Mouse (Mus musculus): ENCODE measurements around the gene Ly6g6f. TPM values are rescaled to one million over a fixed set of nuclear protein-coding genes. Genes with fewer than 3 reads are reported as not detected.

The Ly6g6f gene
- polyA plus RNA-seq, 1 experiment from 2014 or later = 0.96 TPM

GRCm38 (mm10) chr17:35060737-35061297, 24.6 kb downstream of the Ly6g6f start:
- peak overlapping the region; percentile 83 for H3K9ac ChIP-seq
- H3K9me3 ChIP-seq (ENCODE audit: low read depth, low read length) = no peaks in the 10 kb centered on the region
- ATAC-seq (ENCODE audit: insufficient read depth) (no peak), DNase-seq (no peak)
- H3K27me3 ChIP-seq (ENCODE audit: insufficient read depth, low read length) = 0 out of 2 replicates have a peak, but pooled peaks cover 5% of the 10 kb centered on the region
- H3K27ac ChIP-seq (ENCODE audit: low read depth) = no peak overlapping the region
- WGBS = 60% methylated on average over 22 of the region's 22 CpGs
- TF ChIP-seq CTCF (IDR thresholded peaks at IDR 0.05; ENCODE audit: low read depth) = no peak
- peaks cover 10% of the 10 kb centered on the region for H3K4me1 ChIP-seq (ENCODE audit: insufficient read depth)
- peaks cover 58% of the 10 kb centered on the region for H3K36me3 ChIP-seq (ENCODE audit: insufficient read depth)
- peak overlapping the region; percentile 97 for H3K4me2 ChIP-seq
- H3K4me3 ChIP-seq (ENCODE audit: low read depth, low read length) = peak overlapping the region; percentile 84

DNA sequence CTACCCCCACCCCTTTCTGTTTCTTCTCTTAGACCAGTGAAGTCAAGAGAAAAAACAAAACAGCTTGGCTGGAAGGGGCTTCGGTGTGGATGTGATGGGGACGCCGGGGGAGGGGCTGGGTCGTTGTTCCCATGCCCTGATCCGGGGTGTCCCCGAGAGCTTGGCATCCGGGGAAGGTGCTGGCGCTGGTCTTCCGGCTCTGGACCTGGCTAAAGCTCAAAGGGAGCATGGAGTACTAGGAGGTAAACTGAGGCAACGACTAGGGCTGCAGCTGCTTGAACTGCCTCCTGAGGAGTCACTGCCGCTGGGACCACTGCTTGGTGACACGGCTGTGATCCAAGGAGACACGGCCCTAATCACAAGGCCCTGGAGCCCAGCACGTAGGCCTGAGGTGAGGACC, 25.3 kb downstream of the Ly6g6f start:
- peaks cover 65% of the 10 kb centered on the region for H3K36me3 ChIP-seq (ENCODE audit: insufficient read depth)
- no peaks in the 10 kb centered on the region for H3K9me3 ChIP-seq (ENCODE audit: low read depth, low read length)
- 24% methylated on average over 14 of the region's 14 CpGs for WGBS
- TF ChIP-seq CTCF (IDR thresholded peaks at IDR 0.05; ENCODE audit: low read depth) = no peak
- H3K27me3 ChIP-seq (ENCODE audit: insufficient read depth, low read length) = no peaks in the 10 kb centered on the region
- peak overlapping the region; percentile 83 for H3K9ac ChIP-seq
- peak overlapping the region; percentile 93 for H3K27ac ChIP-seq (ENCODE audit: low read depth)
- ATAC-seq (ENCODE audit: insufficient read depth) (no peak), DNase-seq (no peak)
- peak overlapping the region; percentile 97 for H3K4me2 ChIP-seq
- peaks cover 10% of the 10 kb centered on the region for H3K4me1 ChIP-seq (ENCODE audit: insufficient read depth)
- H3K4me3 ChIP-seq (ENCODE audit: low read depth, low read length) = peak overlapping the region; percentile 84

DNA sequence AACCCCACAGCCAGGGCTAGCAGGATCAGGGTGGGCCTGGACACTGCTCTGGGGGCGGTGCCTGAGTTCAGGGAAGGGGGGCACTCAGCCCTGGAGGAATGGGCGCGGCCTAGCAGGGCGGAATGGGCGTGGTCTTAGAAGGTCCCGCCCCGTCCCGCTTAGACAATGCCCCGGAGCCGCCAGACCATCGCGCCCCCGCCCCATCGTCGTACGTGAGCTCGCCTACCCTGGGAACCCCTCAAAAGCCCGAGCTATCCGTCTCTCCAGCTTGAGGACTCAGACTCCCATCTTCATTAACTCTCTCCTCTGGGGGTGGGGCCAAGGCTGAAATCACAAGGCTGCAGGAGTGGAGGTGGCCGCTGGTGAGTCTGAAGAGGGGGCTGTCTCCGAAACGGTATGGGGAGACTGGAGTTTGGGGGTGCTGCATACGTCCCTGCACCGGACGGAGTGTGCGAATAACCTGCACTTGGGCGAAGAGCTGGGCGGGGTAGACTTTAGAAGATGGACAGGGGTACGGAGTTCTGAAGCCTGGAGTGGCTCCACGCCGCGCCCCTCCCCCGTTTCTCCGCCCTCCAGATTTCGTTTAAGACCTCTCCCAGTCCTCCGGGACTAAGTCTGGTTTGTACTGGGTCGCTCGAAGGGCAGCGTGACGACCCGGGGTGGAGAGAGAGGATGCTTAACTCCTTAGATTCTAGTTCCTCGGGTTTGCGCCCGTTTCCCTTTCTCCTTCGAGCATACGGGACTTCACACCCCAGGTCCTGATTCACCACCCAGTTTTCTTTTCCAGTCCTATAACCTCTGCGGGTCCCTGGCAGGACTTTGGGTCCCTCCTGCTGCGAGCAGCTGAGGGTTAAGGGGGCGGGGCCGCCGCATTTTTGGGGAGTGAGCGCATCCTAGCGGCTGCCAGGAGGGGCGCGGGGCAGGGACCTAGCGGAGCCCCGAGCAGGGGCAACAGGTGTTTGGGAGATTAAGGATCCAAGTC, 26.2 kb downstream of the Ly6g6f start, which contains the start of gene Ddah2:
Gene Ddah2 (plus strand): TSS at position 125 of the 982 bp plus-strand sequence.
- H3K4me1 ChIP-seq (ENCODE audit: insufficient read depth) = peaks cover 10% of the 10 kb centered on the region
- peak within 1 kb of the TSS; percentile 93 for H3K27ac ChIP-seq (ENCODE audit: low read depth)
- H3K36me3 ChIP-seq (ENCODE audit: insufficient read depth) = peaks cover 74% of the 10 kb centered on the region
- H3K4me2 ChIP-seq = peak within 1 kb of the TSS; percentile 97
- peak within 1 kb of the TSS; percentile 83 for H3K9ac ChIP-seq
- ATAC-seq (ENCODE audit: insufficient read depth) = peak; percentile 92
- TF ChIP-seq CTCF (IDR thresholded peaks at IDR 0.05; ENCODE audit: low read depth) = peak; percentile 75
- under 1% methylated on average over 57 of the region's 57 CpGs for WGBS
- peak; percentile 99 for DNase-seq
- peak within 1 kb of the TSS; percentile 84 for H3K4me3 ChIP-seq (ENCODE audit: low read depth, low read length)
- no peaks in the 10 kb centered on the region for H3K9me3 ChIP-seq (ENCODE audit: low read depth, low read length)
- no peaks in the 10 kb centered on the region for H3K27me3 ChIP-seq (ENCODE audit: insufficient read depth, low read length)

DNA sequence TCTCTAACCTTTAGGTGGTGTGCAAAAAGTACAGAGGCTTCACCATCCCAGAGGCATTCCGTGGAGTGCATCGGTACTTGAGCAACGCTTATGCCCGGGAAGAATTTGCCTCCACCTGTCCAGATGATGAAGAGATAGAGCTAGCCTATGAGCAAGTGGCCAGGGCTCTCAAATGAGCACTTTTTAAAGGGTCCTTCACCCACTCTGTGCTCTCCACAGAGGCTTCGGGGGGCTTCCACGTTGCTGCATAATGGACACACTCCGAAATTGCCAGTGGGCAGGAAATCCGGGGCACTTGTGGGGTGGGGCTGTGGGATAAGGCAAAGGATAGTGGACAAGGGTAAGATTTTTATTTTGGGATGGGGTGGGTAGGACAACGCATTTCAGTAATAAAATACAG, 27.1 kb downstream of the Ly6g6f start:
- Histone ChIP-seq H3K36me3 (ENCODE audit: insufficient read depth) (peaks cover 83% of the 10 kb centered on the region), H3K27me3 (ENCODE audit: insufficient read depth, low read length) (no peaks in the 10 kb centered on the region), H3K9ac (0 out of 2 replicates have a peak overlapping the region, but pooled peaks have one; percentile 83), H3K4me3 (ENCODE audit: low read depth, low read length) (peak overlapping the region; percentile 84), H3K4me1 (ENCODE audit: insufficient read depth) (peaks cover 10% of the 10 kb centered on the region), H3K27ac (ENCODE audit: low read depth) (peak overlapping the region; percentile 93; the same call in 1 of the 2 replicates), H3K9me3 (ENCODE audit: low read depth, low read length) (no peaks in the 10 kb centered on the region), H3K4me2 (peak overlapping the region; percentile 97)
- 49% methylated on average over 9 of the region's 9 CpGs for WGBS
- no peak for TF ChIP-seq CTCF (IDR thresholded peaks at IDR 0.05; ENCODE audit: low read depth)
- ATAC-seq (ENCODE audit: insufficient read depth) (peak; percentile 0; the same call in 1 of the 2 replicates), DNase-seq (no peak)

- no peak overlapping the region for H3K4me2 ChIP-seq
- TF ChIP-seq CTCF (IDR thresholded peaks at IDR 0.05; ENCODE audit: low read depth) = no peak
- H3K27me3 ChIP-seq (ENCODE audit: insufficient read depth, low read length) = no peaks in the 10 kb centered on the region
- no peaks in the 10 kb centered on the region for H3K9me3 ChIP-seq (ENCODE audit: low read depth, low read length)
- DNase-seq = no peak
- no peak for ATAC-seq (ENCODE audit: insufficient read depth)
- H3K27ac ChIP-seq (ENCODE audit: low read depth) = no peak overlapping the region
- H3K4me1 ChIP-seq (ENCODE audit: insufficient read depth) = peaks cover 13% of the 10 kb centered on the region
- peaks cover 84% of the 10 kb centered on the region for H3K36me3 ChIP-seq (ENCODE audit: insufficient read depth)
- WGBS = 66% methylated on average over 3 of the region's 3 CpGs
- no peak overlapping the region for H3K4me3 ChIP-seq (ENCODE audit: low read depth, low read length)
- no peak overlapping the region for H3K9ac ChIP-seq
These were observed 28.3 kb downstream of the Ly6g6f start for GRCm38 (mm10) chr17:35057090-35057489.

- DNase-seq = no peak
- Histone ChIP-seq H3K9me3 (ENCODE audit: low read depth, low read length) (no peaks in the 10 kb centered on the region), H3K4me2 (no peak overlapping the region), H3K9ac (no peak overlapping the region), H3K4me1 (ENCODE audit: insufficient read depth) (peaks cover 15% of the 10 kb centered on the region), H3K36me3 (ENCODE audit: insufficient read depth) (peaks cover 75% of the 10 kb centered on the region), H3K27me3 (ENCODE audit: insufficient read depth, low read length) (no peaks in the 10 kb centered on the region), H3K27ac (ENCODE audit: low read depth) (no peak overlapping the region), H3K4me3 (ENCODE audit: low read depth, low read length) (no peak overlapping the region)
- 89% methylated on average over 7 of the region's 7 CpGs for WGBS
- no peak for TF ChIP-seq CTCF (IDR thresholded peaks at IDR 0.05; ENCODE audit: low read depth)
- no peak for ATAC-seq (ENCODE audit: insufficient read depth)
These were observed 29.5 kb downstream of the Ly6g6f start for GRCm38 (mm10) chr17:35055691-35056495.
